Mouse (Mus musculus) heart, postnatal 0 days (tissue): ENCODE results near the gene Olfr1216. TPM values are rescaled to one million over a fixed set of nuclear protein-coding genes. Genes with fewer than 3 reads are reported as not detected.
"Not testable (repeated sequence)": the region's sequence is repeated elsewhere in the genome, so short reads cannot be mapped to it uniquely, and the experiment has no call there.

Source experiments
- ATAC-seq: fragments of 200-750 bp; cut with Nextera tagmentation; 2 replicates; pipeline ENCODE4 v1.8.0; 2017; ENCODE audit warnings: low read depth, moderate number of reproducible peaks, moderate library complexity; ENCODE audit not compliant: insufficient read depth
- DNase-seq: peaks from one replicate; pipeline ENCODE4 v3.0.0-alpha.2; 2016; ENCODE audit warnings: low spot score
- H3K27ac ChIP-seq: fragments of 300-500 bp; sonication (generic); 2 replicates; pipeline ENCODE4 v1.5.1; 2014; ENCODE audit warnings: low read depth, mild to moderate bottlenecking
- H3K27me3 ChIP-seq: fragments of 300-500 bp; sonication (generic); 2 replicates; pipeline ENCODE4 v1.6.1; 2014; ENCODE audit warnings: low read length, mixed read lengths; ENCODE audit not compliant: control insufficient read depth, insufficient read depth
- H3K36me3 ChIP-seq: fragments of 300-500 bp; sonication (generic); replicated peaks from 2 replicates; pipeline ENCODE4 v1.6.1; 2014; ENCODE audit warnings: low read length, mixed read lengths; ENCODE audit not compliant: control insufficient read depth, insufficient read depth
- H3K4me1 ChIP-seq: fragments of 300-500 bp; sonication (generic); 2 replicates; pipeline ENCODE4 v1.6.1; 2014; ENCODE audit warnings: antibody characterized with exemption; ENCODE audit not compliant: control insufficient read depth, insufficient read depth
- H3K4me2 ChIP-seq: fragments of 300-500 bp; sonication (generic); 2 replicates; pipeline ENCODE4 v1.6.1; 2014; ENCODE audit warnings: low read depth, mild to moderate bottlenecking, low read length, moderate library complexity
- H3K4me3 ChIP-seq: fragments of 300-500 bp; sonication (generic); 2 replicates; pipeline ENCODE4 v1.5.1; 2014; ENCODE audit warnings: low read depth, low read length
- H3K9ac ChIP-seq: fragments of 300-500 bp; sonication (generic); replicated peaks from 2 replicates; pipeline ENCODE4 v1.6.1; 2014; ENCODE audit warnings: low read depth, low read length, mixed read lengths
- H3K9me3 ChIP-seq: fragments of 300-500 bp; sonication (generic); replicated peaks from 2 replicates; pipeline ENCODE4 v1.6.1; 2016; ENCODE audit warnings: low read length; ENCODE audit not compliant: control insufficient read depth
- CTCF ChIP-seq: IDR thresholded peaks from 2 replicates; pipeline ENCODE4 v1.5.1; 2016; ENCODE audit warnings: antibody characterized with exemption, control low read depth, low read depth
- EP300 ChIP-seq: IDR thresholded peaks from 2 replicates; pipeline ENCODE4 v1.6.1; 2016; ENCODE audit warnings: antibody characterized with exemption, low read depth
- WGBS: fragments of 180-500 bp; shearing (Covaris S2); extraction: QIAGEN DNeasy Blood & Tissue Kit; methylation state at CpG from one replicate; pipeline ENCODE4 v1.1.7; 2014; 5-methylcytosine and 5-hydroxymethylcytosine counted together
- polyA plus RNA-seq: library from polyadenylated mRNA; unstranded; fragments of >200 nt; fragmentation: Nextera tagmentation; extraction: Ambion mirVana; gene quantifications from 2 replicates; pipeline ENCODE4 v1.2.1, GENCODE M21; 2015
- total RNA-seq: library from RNA; depleted of rRNA; stranded (reverse); fragments of >200 nt; gene quantifications from 2 replicates; pipeline ENCODE4 v1.2.3, GENCODE M21; 2014; ENCODE audit warnings: low replicate concordance; rRNA removed

Gene Olfr1216
- total RNA-seq (not detected in 2 replicates), polyA plus RNA-seq (not detected in 2 replicates)

GRCm38 (mm10) chr2:89018240-89018639, at the start of gene Olfr1216:
TSS of gene Olfr1216 (minus strand) at chr2:89018340.
- Histone ChIP-seq H3K9ac (no peak within 1 kb of the TSS), H3K4me3 (no peak within 1 kb of the TSS), H3K36me3 (no peaks in the 10 kb centered on the region), H3K4me1 (no peaks in the 10 kb centered on the region), H3K27me3 (no peaks in the 10 kb centered on the region), H3K27ac (no peak within 1 kb of the TSS), H3K9me3 (no peaks in the 10 kb centered on the region), H3K4me2 (no peak within 1 kb of the TSS)
- no peak for ATAC-seq
- WGBS: 48% methylated on average over 1 of the region's 1 CpGs
- no peak for DNase-seq
- TF ChIP-seq CTCF: no peak
- TF ChIP-seq EP300: no peak

DNA sequence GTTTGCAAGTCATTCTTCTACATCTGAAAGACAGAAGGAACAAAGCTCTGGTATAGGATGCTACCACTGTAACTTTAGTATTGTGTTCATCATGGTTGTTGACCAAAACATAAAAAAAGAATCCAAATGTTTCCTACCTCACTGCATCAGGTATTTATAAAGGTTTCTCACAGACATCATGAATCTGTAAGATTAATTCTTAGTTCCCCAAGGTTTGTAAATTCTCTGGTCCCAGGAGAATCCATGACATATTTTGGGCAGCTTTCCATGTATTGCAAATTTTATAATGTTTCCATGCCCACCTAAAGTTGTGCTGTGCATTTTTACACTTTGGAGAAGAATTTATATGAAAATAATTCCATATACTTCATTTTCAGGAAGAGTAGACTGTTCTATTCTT, 42.9 kb upstream of the Olfr1216 start, which contains the start of gene Olfr1218:
Olfr1218 (minus strand) TSS at position 101 of the 400 bp plus-strand sequence.
- ATAC-seq (no peak), DNase-seq (no peak)
- H3K4me3 ChIP-seq: no peak within 1 kb of the TSS
- no peaks in the 10 kb centered on the region for H3K4me1 ChIP-seq
- H3K36me3 ChIP-seq: no peaks in the 10 kb centered on the region
- no peak within 1 kb of the TSS for H3K9ac ChIP-seq
- H3K27me3 ChIP-seq: no peaks in the 10 kb centered on the region
- no peaks in the 10 kb centered on the region for H3K9me3 ChIP-seq
- H3K4me2 ChIP-seq: no peak within 1 kb of the TSS
- no peak within 1 kb of the TSS for H3K27ac ChIP-seq
- TF ChIP-seq EP300 (no peak), CTCF (no peak)

DNA sequence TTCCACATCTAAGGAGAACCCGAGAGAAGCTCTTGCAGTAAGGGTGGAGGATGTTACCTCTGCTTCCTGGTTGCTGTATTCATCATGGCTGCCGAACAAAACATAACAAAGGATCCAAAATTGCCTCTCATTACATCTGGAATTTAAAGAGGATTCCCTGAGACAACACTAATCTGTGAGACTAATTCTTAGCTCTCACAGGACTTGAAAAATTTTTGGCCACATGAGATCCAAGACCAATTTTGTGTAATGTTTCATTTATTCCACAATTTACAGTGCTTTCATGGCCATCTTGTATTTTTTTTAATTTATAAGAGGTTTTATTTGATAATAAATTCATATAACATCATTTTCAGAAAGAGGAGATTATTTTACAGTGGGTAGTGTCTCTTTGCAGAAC, 13.8 kb upstream of the Olfr1216 start, which contains the start of gene Olfr1217:
Olfr1217 (minus strand) TSS at position 101 of the 400 bp plus-strand sequence.
- no peaks in the 10 kb centered on the region for H3K9me3 ChIP-seq
- H3K4me2 ChIP-seq: no peak within 1 kb of the TSS
- ATAC-seq: no peak
- H3K27ac ChIP-seq: no peak within 1 kb of the TSS
- DNase-seq: no peak
- H3K36me3 ChIP-seq: no peaks in the 10 kb centered on the region
- TF ChIP-seq CTCF: no peak
- TF ChIP-seq EP300: no peak
- whole genome bisulfite sequencing: 57% methylated on average over 2 of the region's 2 CpGs
- H3K9ac ChIP-seq: no peak within 1 kb of the TSS
- H3K4me3 ChIP-seq: no peak within 1 kb of the TSS
- no peaks in the 10 kb centered on the region for H3K27me3 ChIP-seq
- H3K4me1 ChIP-seq: no peaks in the 10 kb centered on the region

DNA sequence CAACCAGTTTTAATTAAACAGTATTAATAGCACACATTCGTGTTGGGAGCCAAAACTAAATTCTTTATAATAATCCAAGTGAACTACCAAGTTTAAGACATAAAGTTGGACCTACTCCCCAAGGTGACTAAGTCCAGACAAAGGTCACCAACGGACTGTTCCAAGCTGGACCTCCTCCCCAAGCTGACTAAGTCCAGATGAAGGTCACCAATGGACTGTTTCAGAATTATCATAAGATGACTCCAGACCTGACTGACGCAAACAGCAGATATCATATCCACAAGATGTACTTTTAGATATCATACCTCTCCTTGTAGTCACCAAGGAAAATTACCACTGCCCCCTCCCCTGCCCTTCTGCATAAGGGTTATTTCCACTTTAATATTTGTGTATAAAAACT, 3.3 kb upstream of the Olfr1216 start:
- WGBS: 59% methylated on average over 3 of the region's 3 CpGs

GRCm38 (mm10) chr2:89006873-89007272, 11.3 kb downstream of the Olfr1216 start, which contains the start of gene Olfr1215:
TSS of gene Olfr1215 (minus strand) at chr2:89006973.
- Histone ChIP-seq H3K4me3 (no peak within 1 kb of the TSS), H3K27ac (no peak within 1 kb of the TSS), H3K27me3 (no peaks in the 10 kb centered on the region), H3K4me1 (no peaks in the 10 kb centered on the region), H3K36me3 (no peaks in the 10 kb centered on the region), H3K4me2 (no peak within 1 kb of the TSS), H3K9ac (no peak within 1 kb of the TSS), H3K9me3 (no peaks in the 10 kb centered on the region; the same call in 1 of the 2 replicates)
- WGBS: 43% methylated on average over 2 of the region's 2 CpGs
- ATAC-seq (no peak), DNase-seq (no peak)
- TF ChIP-seq EP300 (no peak), CTCF (no peak)

More for the DNA sequence above, 3.3 kb upstream of the Olfr1216 start:
- H3K9ac ChIP-seq, H3K9me3 ChIP-seq, H3K36me3 ChIP-seq, H3K4me1 ChIP-seq, H3K27ac ChIP-seq, ATAC-seq, DNase-seq, H3K4me3 ChIP-seq, H3K27me3 ChIP-seq, H3K4me2 ChIP-seq: not testable (repeated sequence)

DNA sequence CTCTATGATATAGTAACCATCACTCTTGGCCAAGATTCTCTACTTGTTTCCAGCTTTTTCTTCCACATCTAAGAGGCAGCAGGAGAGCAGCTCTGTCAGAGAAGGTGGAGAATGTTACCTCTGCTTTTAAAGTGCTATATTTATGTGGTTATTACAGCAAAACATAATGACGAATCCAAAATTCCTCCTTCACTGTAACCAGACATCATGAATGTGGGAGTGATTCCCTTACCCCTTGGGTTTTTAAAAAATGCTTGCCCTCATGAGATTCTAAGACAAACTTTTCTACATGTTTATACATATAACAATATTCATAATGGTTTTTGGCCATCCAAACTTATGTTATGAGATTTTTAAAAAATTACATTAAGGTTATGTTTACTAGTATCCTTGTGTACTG, 25.6 kb downstream of the Olfr1216 start, which contains the start of gene Olfr1214:
Olfr1214 (minus strand) TSS at position 101 of the 400 bp plus-strand sequence.
- Histone ChIP-seq H3K9me3 (no peaks in the 10 kb centered on the region), H3K27me3 (no peaks in the 10 kb centered on the region), H3K27ac (no peak within 1 kb of the TSS), H3K9ac (no peak within 1 kb of the TSS), H3K4me2 (no peak within 1 kb of the TSS), H3K36me3 (no peaks in the 10 kb centered on the region), H3K4me3 (no peak within 1 kb of the TSS), H3K4me1 (no peaks in the 10 kb centered on the region)
- TF ChIP-seq EP300 (no peak), CTCF (no peak)
- DNase-seq: no peak
- WGBS: 61% methylated on average over 1 of the region's 1 CpGs
- ATAC-seq: no peak
